Mouse (Mus musculus): ENCODE results near the gene Mgat4e. TPM values are rescaled to one million over a fixed set of nuclear protein-coding genes. Genes with fewer than 3 reads are reported as not detected.

Mgat4e gene
- polyA plus RNA-seq, 1 experiment: 1.3 TPM

DNA sequence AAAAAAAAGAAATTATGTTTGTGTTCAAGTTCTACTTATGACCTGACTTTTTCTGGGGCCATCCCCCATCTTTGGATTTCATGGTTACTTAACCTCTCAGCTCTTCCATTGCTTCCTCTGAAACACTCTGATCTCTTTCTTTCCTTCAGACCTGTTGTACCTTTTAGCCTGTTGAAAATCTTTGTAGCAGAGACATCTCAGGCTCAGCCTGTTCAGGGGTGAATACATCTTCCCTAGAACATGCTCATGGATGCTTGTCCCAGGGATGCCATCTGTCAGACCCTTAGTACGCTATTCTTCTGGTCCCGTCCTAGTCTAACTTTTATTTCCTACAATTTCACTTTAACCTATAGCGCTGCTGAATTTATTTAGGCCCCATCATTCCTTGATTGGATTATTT is 9.7 kb upstream of the Mgat4e start:
- TF ChIP-seq POLR2A (IDR thresholded peaks at IDR 0.05; ENCODE audit: insufficient read depth, low read length): no peak
- no peak for TF ChIP-seq EP300 (IDR thresholded peaks at IDR 0.05; ENCODE audit: insufficient read depth, low read depth, low read length)
- TF ChIP-seq CTCF (IDR thresholded peaks at IDR 0.05; ENCODE audit: low read depth, low read length): no peak
- Histone ChIP-seq H3K36me3 (ENCODE audit: control insufficient read depth, insufficient read depth, low read length, poor library complexity, severe bottlenecking) (no peaks in the 10 kb centered on the region), H3K4me1 (ENCODE audit: control insufficient read depth, insufficient read depth, low read length) (peaks cover 6% of the 10 kb centered on the region), H3K27ac (ENCODE audit: insufficient read depth, low read length) (0 out of 2 replicates have a peak overlapping the region, but pooled peaks have one; percentile 14), H3K4me3 (ENCODE audit: low read depth, low read length) (no peak overlapping the region), H3K9ac (ENCODE audit: low read depth, poor library complexity, severe bottlenecking) (no peak overlapping the region), H3K9me3 (replicated peaks; ENCODE audit: control insufficient read depth, insufficient read depth, low read length, poor library complexity, severe bottlenecking) (no peaks in the 10 kb centered on the region), H3K27me3 (ENCODE audit: control insufficient read depth, insufficient read depth, low read length, poor library complexity, severe bottlenecking) (no peaks in the 10 kb centered on the region)

DNA sequence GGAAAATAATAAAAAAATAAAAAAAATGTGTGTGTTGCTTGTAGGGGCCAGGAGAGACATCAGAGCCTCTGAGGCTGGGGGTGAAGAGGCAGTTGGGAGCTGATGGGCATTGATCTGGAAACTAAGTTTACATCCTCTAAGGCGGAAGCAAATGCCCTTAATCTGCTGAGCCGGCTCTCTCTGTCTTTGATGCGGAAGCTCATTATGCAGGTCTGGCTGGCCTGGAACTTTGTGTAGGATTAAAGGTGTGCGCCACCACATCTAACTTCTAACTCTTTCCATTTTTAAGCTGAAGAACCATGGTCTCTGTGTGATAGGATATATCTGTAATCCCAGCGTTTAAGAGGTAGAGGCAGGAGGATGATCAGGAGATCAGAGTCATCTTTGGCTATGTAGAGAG is 9.0 kb upstream of the Mgat4e start:
- Histone ChIP-seq H3K27ac (ENCODE audit: insufficient read depth, low read length) (no peak overlapping the region), H3K9ac (ENCODE audit: low read depth, poor library complexity, severe bottlenecking) (no peak overlapping the region), H3K9me3 (replicated peaks; ENCODE audit: control insufficient read depth, insufficient read depth, low read length, poor library complexity, severe bottlenecking) (no peaks in the 10 kb centered on the region), H3K27me3 (ENCODE audit: control insufficient read depth, insufficient read depth, low read length, poor library complexity, severe bottlenecking) (no peaks in the 10 kb centered on the region), H3K36me3 (ENCODE audit: control insufficient read depth, insufficient read depth, low read length, poor library complexity, severe bottlenecking) (no peaks in the 10 kb centered on the region), H3K4me1 (ENCODE audit: control insufficient read depth, insufficient read depth, low read length) (peaks cover 2% of the 10 kb centered on the region), H3K4me3 (ENCODE audit: low read depth, low read length) (no peak overlapping the region)
- TF ChIP-seq POLR2A (IDR thresholded peaks at IDR 0.05; ENCODE audit: insufficient read depth, low read length) (no peak), CTCF (IDR thresholded peaks at IDR 0.05; ENCODE audit: low read depth, low read length) (no peak), EP300 (IDR thresholded peaks at IDR 0.05; ENCODE audit: insufficient read depth, low read depth, low read length) (no peak)

DNA sequence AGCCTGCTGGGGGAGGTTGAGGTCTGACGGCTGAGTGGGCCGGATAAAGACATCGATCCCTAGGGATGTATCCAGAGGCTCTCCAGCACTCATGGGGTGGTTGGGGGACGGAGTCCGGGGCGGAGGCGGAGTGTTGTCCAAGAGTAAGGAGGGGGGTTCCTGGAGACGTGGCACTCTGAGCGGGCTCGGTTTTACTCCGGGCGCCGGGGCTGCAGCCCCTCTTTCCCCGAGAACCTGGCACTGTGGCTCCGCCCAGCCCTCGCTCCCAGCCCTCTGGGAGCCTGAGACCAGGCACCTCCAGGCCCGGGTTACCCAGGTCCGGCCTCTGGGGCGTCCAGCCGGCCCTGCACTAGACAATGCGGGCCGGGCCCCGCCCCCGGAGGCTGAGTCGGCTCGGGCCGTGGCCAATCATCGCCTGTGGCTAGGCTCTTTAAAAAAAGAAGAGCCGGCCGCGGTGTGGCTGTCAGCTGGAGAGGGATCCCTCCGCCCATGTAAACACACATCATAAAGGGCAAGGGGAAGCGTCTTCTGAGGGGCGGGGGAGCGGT is 7.3 kb upstream of the Mgat4e start:
- peak overlapping the region; percentile 69 for H3K4me3 ChIP-seq (ENCODE audit: low read depth, low read length)
- no peaks in the 10 kb centered on the region for H3K9me3 ChIP-seq (replicated peaks; ENCODE audit: control insufficient read depth, insufficient read depth, low read length, poor library complexity, severe bottlenecking)
- peak overlapping the region; percentile 72 for H3K9ac ChIP-seq (ENCODE audit: low read depth, poor library complexity, severe bottlenecking)
- H3K27ac ChIP-seq (ENCODE audit: insufficient read depth, low read length): peak overlapping the region; percentile 17
- no peaks in the 10 kb centered on the region for H3K36me3 ChIP-seq (ENCODE audit: control insufficient read depth, insufficient read depth, low read length, poor library complexity, severe bottlenecking)
- H3K27me3 ChIP-seq (ENCODE audit: control insufficient read depth, insufficient read depth, low read length, poor library complexity, severe bottlenecking): no peaks in the 10 kb centered on the region
- peaks cover 2% of the 10 kb centered on the region for H3K4me1 ChIP-seq (ENCODE audit: control insufficient read depth, insufficient read depth, low read length)
- TF ChIP-seq CTCF (IDR thresholded peaks at IDR 0.05; ENCODE audit: low read depth, low read length): no peak
- 0 out of 2 replicates have a peak, but pooled peaks have one; percentile 4 for TF ChIP-seq EP300 (IDR thresholded peaks at IDR 0.05; ENCODE audit: insufficient read depth, low read depth, low read length)

DNA sequence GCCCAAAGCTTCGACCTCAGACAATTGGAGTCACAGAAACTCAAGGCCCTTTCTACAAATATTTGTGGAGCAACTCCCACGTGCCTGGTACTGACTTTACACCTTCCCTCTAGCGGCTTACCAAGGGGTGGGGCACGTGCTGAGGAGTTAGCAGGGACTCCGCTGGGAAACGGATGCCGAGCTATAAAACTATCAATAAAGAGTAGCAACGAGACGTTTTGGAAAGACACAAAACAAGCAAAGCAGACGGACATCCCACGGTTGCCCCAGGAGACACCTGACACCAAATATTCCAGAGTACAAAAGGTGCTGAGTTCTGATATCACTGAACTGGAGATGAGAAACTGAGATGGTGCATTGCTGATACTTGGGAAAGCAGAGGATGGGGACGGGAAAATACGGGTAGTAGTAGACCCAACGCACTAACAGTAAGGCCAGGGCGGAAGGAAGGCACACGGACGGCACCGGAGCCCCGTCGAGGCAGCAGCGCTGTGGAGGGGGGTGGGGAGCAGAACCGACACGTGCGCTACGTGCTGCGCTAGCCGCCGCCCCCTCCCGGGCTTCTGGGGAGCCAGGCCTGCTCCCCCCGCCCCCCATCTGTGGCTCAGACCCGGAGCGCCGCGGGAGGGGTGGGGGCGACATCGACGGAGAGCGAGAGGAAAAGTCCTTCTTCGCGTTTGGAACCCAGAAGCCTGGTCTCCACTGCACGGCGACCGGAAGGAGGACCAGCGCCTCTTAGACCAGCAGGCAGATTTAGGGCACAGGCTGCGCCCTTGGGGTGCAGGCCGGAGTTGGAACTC is 6.6 kb upstream of the Mgat4e start:
- H3K4me1 ChIP-seq (ENCODE audit: control insufficient read depth, insufficient read depth, low read length): peaks cover 2% of the 10 kb centered on the region
- no peaks in the 10 kb centered on the region for H3K27me3 ChIP-seq (ENCODE audit: control insufficient read depth, insufficient read depth, low read length, poor library complexity, severe bottlenecking)
- H3K4me3 ChIP-seq (ENCODE audit: low read depth, low read length): peak overlapping the region; percentile 69
- no peaks in the 10 kb centered on the region for H3K36me3 ChIP-seq (ENCODE audit: control insufficient read depth, insufficient read depth, low read length, poor library complexity, severe bottlenecking)
- peak overlapping the region; percentile 83 for H3K27ac ChIP-seq (ENCODE audit: insufficient read depth, low read length)
- TF ChIP-seq CTCF (IDR thresholded peaks at IDR 0.05; ENCODE audit: low read depth, low read length) (no peak), EP300 (IDR thresholded peaks at IDR 0.05; ENCODE audit: insufficient read depth, low read depth, low read length) (0 out of 2 replicates have a peak, but pooled peaks have one; percentile 35)
- H3K9ac ChIP-seq (ENCODE audit: low read depth, poor library complexity, severe bottlenecking): peak overlapping the region; percentile 72
- H3K9me3 ChIP-seq (replicated peaks; ENCODE audit: control insufficient read depth, insufficient read depth, low read length, poor library complexity, severe bottlenecking): no peaks in the 10 kb centered on the region

DNA sequence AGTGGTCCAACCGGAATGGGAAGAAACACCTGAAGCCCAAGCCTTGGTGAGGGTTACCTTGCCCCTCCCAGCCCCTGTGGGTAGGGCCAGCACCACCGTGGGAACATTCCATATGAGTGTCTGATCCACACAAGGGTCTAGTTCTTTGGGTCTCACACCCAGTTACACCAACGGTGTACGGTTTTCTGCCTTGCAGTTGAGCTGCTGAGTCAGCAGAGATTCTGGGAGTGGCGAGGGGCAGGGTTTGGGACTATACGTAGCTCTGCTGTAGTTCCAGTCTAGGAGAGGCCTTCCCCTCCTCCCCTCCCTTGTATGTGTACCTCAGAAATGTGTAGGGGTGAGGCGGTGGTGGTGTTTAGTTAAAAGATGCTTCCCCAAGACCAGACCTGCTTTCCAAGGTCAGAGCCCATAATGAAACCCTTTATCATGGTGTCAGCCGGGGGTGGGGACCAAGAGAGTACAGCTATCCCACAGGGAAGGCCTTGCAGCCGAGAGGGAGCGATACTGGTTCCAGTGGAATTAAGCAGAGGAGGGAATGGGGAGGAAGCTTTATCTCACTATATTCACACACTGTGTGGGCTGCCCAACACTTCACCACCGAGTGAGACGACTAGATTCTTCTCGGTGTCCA is 5.9 kb upstream of the Mgat4e start:
- peak overlapping the region; percentile 69 for H3K4me3 ChIP-seq (ENCODE audit: low read depth, low read length)
- peak overlapping the region; percentile 72 for H3K9ac ChIP-seq (ENCODE audit: low read depth, poor library complexity, severe bottlenecking)
- peaks cover 2% of the 10 kb centered on the region for H3K4me1 ChIP-seq (ENCODE audit: control insufficient read depth, insufficient read depth, low read length)
- no peaks in the 10 kb centered on the region for H3K36me3 ChIP-seq (ENCODE audit: control insufficient read depth, insufficient read depth, low read length, poor library complexity, severe bottlenecking)
- no peaks in the 10 kb centered on the region for H3K9me3 ChIP-seq (replicated peaks; ENCODE audit: control insufficient read depth, insufficient read depth, low read length, poor library complexity, severe bottlenecking)
- TF ChIP-seq EP300 (IDR thresholded peaks at IDR 0.05; ENCODE audit: insufficient read depth, low read depth, low read length): no peak
- no peak for TF ChIP-seq CTCF (IDR thresholded peaks at IDR 0.05; ENCODE audit: low read depth, low read length)
- no peak for TF ChIP-seq POLR2A (IDR thresholded peaks at IDR 0.05; ENCODE audit: insufficient read depth, low read length)
- no peaks in the 10 kb centered on the region for H3K27me3 ChIP-seq (ENCODE audit: control insufficient read depth, insufficient read depth, low read length, poor library complexity, severe bottlenecking)
- H3K27ac ChIP-seq (ENCODE audit: insufficient read depth, low read length): peak overlapping the region; percentile 83

DNA sequence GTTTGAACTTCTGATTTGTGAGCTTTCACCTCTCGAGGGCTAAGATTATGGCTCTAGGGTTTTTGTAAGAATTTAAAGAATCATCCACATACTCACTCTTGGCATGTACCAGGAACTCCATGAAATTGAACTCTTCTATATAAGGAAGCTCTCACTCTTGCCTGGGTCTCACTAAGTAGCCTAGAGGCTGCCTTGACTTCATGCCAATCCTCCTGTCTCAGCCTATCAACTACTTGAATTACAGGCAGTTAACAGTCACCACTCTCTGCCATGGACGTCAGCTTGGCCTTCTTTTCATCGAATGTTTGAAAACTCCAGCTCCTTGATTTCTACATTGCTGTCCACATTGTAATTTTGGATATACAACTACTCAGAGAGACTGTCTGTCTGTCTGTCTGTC is 2.9 kb upstream of the Mgat4e start:
- Histone ChIP-seq H3K4me1 (ENCODE audit: control insufficient read depth, insufficient read depth, low read length) (peaks cover 2% of the 10 kb centered on the region), H3K4me3 (ENCODE audit: low read depth, low read length) (no peak overlapping the region), H3K9ac (ENCODE audit: low read depth, poor library complexity, severe bottlenecking) (no peak overlapping the region), H3K27me3 (ENCODE audit: control insufficient read depth, insufficient read depth, low read length, poor library complexity, severe bottlenecking) (no peaks in the 10 kb centered on the region), H3K9me3 (replicated peaks; ENCODE audit: control insufficient read depth, insufficient read depth, low read length, poor library complexity, severe bottlenecking) (no peaks in the 10 kb centered on the region), H3K27ac (ENCODE audit: insufficient read depth, low read length) (no peak overlapping the region), H3K36me3 (ENCODE audit: control insufficient read depth, insufficient read depth, low read length, poor library complexity, severe bottlenecking) (no peaks in the 10 kb centered on the region)
- TF ChIP-seq EP300 (IDR thresholded peaks at IDR 0.05; ENCODE audit: insufficient read depth, low read depth, low read length) (no peak), POLR2A (IDR thresholded peaks at IDR 0.05; ENCODE audit: insufficient read depth, low read length) (no peak), CTCF (IDR thresholded peaks at IDR 0.05; ENCODE audit: low read depth, low read length) (no peak)
